8 mouse cellular contexts compared by ENCODE assay signal in the genomic region with DNA sequence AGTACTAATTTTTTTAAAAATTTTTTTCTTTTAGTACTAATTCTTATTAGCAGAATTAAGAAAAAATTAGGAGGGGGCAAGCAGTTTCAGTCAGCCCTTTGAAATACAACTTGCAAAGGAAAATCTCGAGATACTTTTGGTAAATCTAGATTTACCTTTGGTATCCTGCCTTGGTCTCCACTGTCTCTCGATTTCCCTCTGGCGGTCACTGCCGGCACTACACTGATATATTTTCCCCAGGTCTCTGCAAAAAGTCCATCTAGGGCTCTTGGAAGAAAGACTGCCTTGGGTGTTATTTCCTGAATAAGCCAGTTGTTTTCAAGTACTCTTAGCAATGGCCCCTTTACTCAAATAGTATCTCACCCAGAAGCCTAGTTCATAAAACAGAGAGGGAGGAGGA.
A peak's percentile ranks its signal among the peaks of the same experiment; 100 is the strongest.
DNase-seq lines count a peak whose midpoint lies in the region; ATAC-seq and TF ChIP-seq lines count a peak whose summit lies in the region.

No protein-coding gene starts in this region.

- no peak overlapping the region for H3K9ac ChIP-seq in intestine, postnatal 0 days (ENCODE audit: low read depth, low read length)
- no peak overlapping the region for H3K9ac ChIP-seq in intestine, embryonic 15.5 days
- H3K9ac ChIP-seq in forebrain, postnatal 0 days, result no peak overlapping the region
- no peak overlapping the region for H3K9ac ChIP-seq in liver, adult 2 months (ENCODE audit: low read depth, low read length)
- no peak overlapping the region for H3K9ac ChIP-seq in neural tube, embryonic 11.5 days (ENCODE audit: low read length)

- H3K27ac ChIP-seq in intestine, postnatal 0 days (ENCODE audit: low read depth, low read length), result no peak overlapping the region
- no peak overlapping the region for H3K27ac ChIP-seq in intestine, embryonic 15.5 days
- no peak overlapping the region for H3K27ac ChIP-seq in forebrain, postnatal 0 days (ENCODE audit: low read depth, low read length)
- no peak overlapping the region for H3K27ac ChIP-seq in liver, adult 2 months (replicated peaks; ENCODE audit: insufficient read depth, low read depth, low read length)
- no peak overlapping the region for H3K27ac ChIP-seq in neural tube, embryonic 11.5 days (ENCODE audit: low read depth, low read length)
- no peak overlapping the region for H3K27ac ChIP-seq in thymus, adult 2 months (ENCODE audit: control insufficient read depth, insufficient read depth, low read length)

- no peaks in the 10 kb centered on the region for H3K36me3 ChIP-seq in intestine, postnatal 0 days (ENCODE audit: control insufficient read depth, insufficient read depth)
- no peaks in the 10 kb centered on the region for H3K36me3 ChIP-seq in intestine, embryonic 15.5 days
- no peaks in the 10 kb centered on the region for H3K36me3 ChIP-seq in forebrain, postnatal 0 days (ENCODE audit: insufficient read depth)
- no peaks in the 10 kb centered on the region for H3K36me3 ChIP-seq in liver, adult 2 months (ENCODE audit: control insufficient read depth, insufficient read depth, low read length)
- H3K36me3 ChIP-seq in neural tube, embryonic 11.5 days (ENCODE audit: control insufficient read depth, insufficient read depth, low read length), result no peaks in the 10 kb centered on the region
- H3K36me3 ChIP-seq in thymus, adult 2 months (ENCODE audit: control insufficient read depth, insufficient read depth, low read length), result no peaks in the 10 kb centered on the region

- peak; percentile 34 for DNase-seq in c-Kit-positive CD71-positive TER-119-positive erythroid progenitor cells, embryonic 14.5 days (ENCODE audit: low spot score)
- peak; percentile 89 for DNase-seq in forebrain, postnatal 0 days
- DNase-seq in kidney, adult 9 months, result peak; percentile 70
- DNase-seq in liver, adult 2 months (ENCODE audit: extremely low read depth, low read depth, low spot score), result peak; percentile 12
- DNase-seq in neural tube, embryonic 11.5 days (ENCODE audit: low spot score), result peak; percentile 77
- DNase-seq in thymus, adult 2 months, result peak; percentile 86

- TF ChIP-seq CTCF in intestine, postnatal 0 days (IDR thresholded peaks at IDR 0.05; ENCODE audit: low read depth), result peak; percentile 89
- peak; percentile 91 for TF ChIP-seq CTCF in forebrain, postnatal 0 days (IDR thresholded peaks at IDR 0.05; ENCODE audit: low read depth)
- peak; percentile 71; the same call in 1 of the 2 replicates for TF ChIP-seq CTCF in liver, adult 2 months (IDR thresholded peaks at IDR 0.05; ENCODE audit: low read depth, low read length)
- no peak for TF ChIP-seq CTCF in thymus, adult 2 months (IDR thresholded peaks at IDR 0.05; ENCODE audit: borderline replicate concordance, control insufficient read depth, extremely low read depth, insufficient read depth, low read length, poor library complexity)

- no peak overlapping the region for H3K4me2 ChIP-seq in intestine, postnatal 0 days (replicated peaks; ENCODE audit: low read depth)
- no peak overlapping the region for H3K4me2 ChIP-seq in intestine, embryonic 15.5 days (replicated peaks)
- H3K4me2 ChIP-seq in forebrain, postnatal 0 days (ENCODE audit: low read depth), result no peak overlapping the region
- H3K4me2 ChIP-seq in neural tube, embryonic 11.5 days (ENCODE audit: low read depth), result no peak overlapping the region

- WGBS in intestine, postnatal 0 days, result 2% methylated on average over 4 of the region's 4 CpGs
- 5% methylated on average over 4 of the region's 4 CpGs for WGBS in intestine, embryonic 15.5 days
- 4% methylated on average over 4 of the region's 4 CpGs for WGBS in forebrain, postnatal 0 days
- WGBS in liver, adult 2 months, result 2% methylated on average over 4 of the region's 4 CpGs
- 10% methylated on average over 4 of the region's 4 CpGs for WGBS in neural tube, embryonic 11.5 days
- WGBS in thymus, adult 2 months, result under 1% methylated on average over 4 of the region's 4 CpGs

- no peak overlapping the region for H3K4me3 ChIP-seq in intestine, postnatal 0 days (ENCODE audit: low read depth, low read length)
- H3K4me3 ChIP-seq in intestine, embryonic 15.5 days (replicated peaks), result no peak overlapping the region
- H3K4me3 ChIP-seq in forebrain, postnatal 0 days (ENCODE audit: low read depth, low read length), result no peak overlapping the region
- H3K4me3 ChIP-seq in liver, adult 2 months (ENCODE audit: insufficient read depth, low read depth, low read length), result no peak overlapping the region
- H3K4me3 ChIP-seq in neural tube, embryonic 11.5 days (ENCODE audit: low read depth, low read length), result no peak overlapping the region
- no peak overlapping the region for H3K4me3 ChIP-seq in thymus, adult 2 months (ENCODE audit: control insufficient read depth, insufficient read depth, low read length)

- no peaks in the 10 kb centered on the region for H3K79me2 ChIP-seq in liver, adult 2 months (ENCODE audit: control insufficient read depth, insufficient read depth, low read length)

- no peaks in the 10 kb centered on the region for H3K27me3 ChIP-seq in intestine, postnatal 0 days (replicated peaks; ENCODE audit: control insufficient read depth, insufficient read depth, low read length)
- no peaks in the 10 kb centered on the region for H3K27me3 ChIP-seq in intestine, embryonic 15.5 days (replicated peaks)
- H3K27me3 ChIP-seq in forebrain, postnatal 0 days (ENCODE audit: insufficient read depth, low read length), result no peaks in the 10 kb centered on the region
- H3K27me3 ChIP-seq in liver, adult 2 months (ENCODE audit: control insufficient read depth, insufficient read depth, low read length), result no peaks in the 10 kb centered on the region
- no peaks in the 10 kb centered on the region for H3K27me3 ChIP-seq in neural tube, embryonic 11.5 days (ENCODE audit: control insufficient read depth, insufficient read depth, low read length)
- no peaks in the 10 kb centered on the region for H3K27me3 ChIP-seq in thymus, adult 2 months (ENCODE audit: control insufficient read depth, insufficient read depth, low read length)

- no peak for TF ChIP-seq POLR2A in liver, adult 2 months (IDR thresholded peaks at IDR 0.05; ENCODE audit: extremely low read depth, insufficient read depth, low read length)
- no peak for TF ChIP-seq POLR2A in thymus, adult 2 months (IDR thresholded peaks at IDR 0.05; ENCODE audit: control insufficient read depth, extremely low read depth, insufficient read depth, low read length, poor library complexity)

- H3K9me3 ChIP-seq in intestine, postnatal 0 days (ENCODE audit: control insufficient read depth), result no peaks in the 10 kb centered on the region
- no peaks in the 10 kb centered on the region for H3K9me3 ChIP-seq in intestine, embryonic 15.5 days
- H3K9me3 ChIP-seq in forebrain, postnatal 0 days (ENCODE audit: low read length), result no peaks in the 10 kb centered on the region
- no peaks in the 10 kb centered on the region for H3K9me3 ChIP-seq in neural tube, embryonic 11.5 days (ENCODE audit: control insufficient read depth, low read length)

- ATAC-seq in intestine, postnatal 0 days, result no peak
- no peak for ATAC-seq in intestine, embryonic 15.5 days
- ATAC-seq in forebrain, postnatal 0 days, result peak; percentile 47; the same call in 1 of the 2 replicates
- no peak for ATAC-seq in neural tube, embryonic 11.5 days (ENCODE audit: insufficient read depth, low FRiP score, low TSS enrichment)

- no peaks in the 10 kb centered on the region for H3K4me1 ChIP-seq in intestine, postnatal 0 days (replicated peaks; ENCODE audit: control insufficient read depth, insufficient read depth, low read length)
- H3K4me1 ChIP-seq in intestine, embryonic 15.5 days (replicated peaks), result no peaks in the 10 kb centered on the region
- no peaks in the 10 kb centered on the region for H3K4me1 ChIP-seq in forebrain, postnatal 0 days (ENCODE audit: insufficient read depth)
- H3K4me1 ChIP-seq in liver, adult 2 months (ENCODE audit: control insufficient read depth, insufficient read depth, low read length), result no peaks in the 10 kb centered on the region
- no peaks in the 10 kb centered on the region for H3K4me1 ChIP-seq in neural tube, embryonic 11.5 days (ENCODE audit: control insufficient read depth, insufficient read depth, low read length)
- peaks cover 5% of the 10 kb centered on the region for H3K4me1 ChIP-seq in thymus, adult 2 months (replicated peaks; ENCODE audit: control insufficient read depth, insufficient read depth, low read length)

Comparison
In these comparisons a context has a peak if more than half of its experiments do, and no peak if none do; other contexts are left out.
1. DNase-seq: peak in every context shown above with its lines; median percentile 89 in forebrain, postnatal 0 days; 86 in thymus, adult 2 months; 77 in neural tube, embryonic 11.5 days; 70 in kidney, adult 9 months; 34 in c-Kit-positive CD71-positive TER-119-positive erythroid progenitor cells, embryonic 14.5 days; 12 in liver, adult 2 months.